Mouse (Mus musculus): Measurements from ENCODE around the gene Vmo1.
"Not testable (repeated sequence)": the region's sequence is repeated elsewhere in the genome, so short reads cannot be mapped to it uniquely, and the experiment has no call there.

The Vmo1 gene

GRCm38 (mm10) chr11:70514288-70514687, at the start of gene Vmo1:
Vmo1 (minus strand) TSS chr11:70514616.
- no peak for DNase-seq (ENCODE audit: low spot score in 2 of 2)

GRCm38 (mm10) chr11:70563470-70564275, 49.3 kb upstream of the Vmo1 start:
- DNase-seq (ENCODE audit: low spot score in 2 of 2): no peak

- DNase-seq (ENCODE audit: low spot score in 2 of 2): peak in 1 of 2 experiments; percentile 20
Measured at GRCm38 (mm10) chr11:70562995-70563469, 48.6 kb upstream of the Vmo1 start.

GRCm38 (mm10) chr11:70562287-70562994, 48.0 kb upstream of the Vmo1 start, which contains the start of gene Mink1:
Mink1 (plus strand) TSS chr11:70562881.
- peak; percentile 78 to 83 for DNase-seq (ENCODE audit: low spot score in 2 of 2)

- no peak for DNase-seq (ENCODE audit: low spot score in 2 of 2)
Measured at GRCm38 (mm10) chr11:70561937-70562286, 47.5 kb upstream of the Vmo1 start.

GRCm38 (mm10) chr11:70557545-70557944, 43.1 kb upstream of the Vmo1 start:
- DNase-seq (ENCODE audit: low spot score in 2 of 2): no peak

- no peak for DNase-seq (ENCODE audit: low spot score in 2 of 2)
Measured at GRCm38 (mm10) chr11:70553940-70554339, 39.5 kb upstream of the Vmo1 start.

GRCm38 (mm10) chr11:70551526-70551925, 37.1 kb upstream of the Vmo1 start:
- no peak for DNase-seq (ENCODE audit: low spot score in 2 of 2)

GRCm38 (mm10) chr11:70544496-70544895, 30.1 kb upstream of the Vmo1 start:
- DNase-seq (ENCODE audit: low spot score in 2 of 2): no peak

- DNase-seq (ENCODE audit: low spot score in 2 of 2): no peak
Measured at GRCm38 (mm10) chr11:70541415-70541814, 27.0 kb upstream of the Vmo1 start.

- DNase-seq (ENCODE audit: low spot score in 2 of 2): no peak
Measured at GRCm38 (mm10) chr11:70540928-70541327, 26.5 kb upstream of the Vmo1 start.

GRCm38 (mm10) chr11:70539877-70540587, 25.6 kb upstream of the Vmo1 start, which contains the start of gene Pld2:
Pld2 (plus strand) TSS chr11:70540064.
- peak; percentile 84 to 88 for DNase-seq (ENCODE audit: low spot score in 2 of 2)

- no peak for DNase-seq (ENCODE audit: low spot score in 2 of 2)
Measured at GRCm38 (mm10) chr11:70539423-70539822, 25.0 kb upstream of the Vmo1 start.

- no peak for DNase-seq (ENCODE audit: low spot score in 2 of 2)
Measured at GRCm38 (mm10) chr11:70532839-70533238, 18.4 kb upstream of the Vmo1 start, which contains the start of gene Gm40193. Gm40193 (minus strand) TSS chr11:70532939.

- DNase-seq (ENCODE audit: low spot score in 2 of 2): not testable (repeated sequence)
Measured at GRCm38 (mm10) chr11:70531065-70531464, 16.6 kb upstream of the Vmo1 start.

- DNase-seq (ENCODE audit: low spot score in 2 of 2): no peak
Measured at GRCm38 (mm10) chr11:70528610-70529009, 14.2 kb upstream of the Vmo1 start.

GRCm38 (mm10) chr11:70526211-70526610, 11.8 kb upstream of the Vmo1 start:
- no peak for DNase-seq (ENCODE audit: low spot score in 2 of 2)

- DNase-seq (ENCODE audit: low spot score in 2 of 2): no peak
Measured at GRCm38 (mm10) chr11:70525726-70526125, 11.3 kb upstream of the Vmo1 start.

GRCm38 (mm10) chr11:70525184-70525678, 10.8 kb upstream of the Vmo1 start, which contains the start of gene Psmb6:
Psmb6 (plus strand) TSS chr11:70525367.
- peak; percentile 79 to 87 for DNase-seq (ENCODE audit: low spot score in 2 of 2)

GRCm38 (mm10) chr11:70524782-70525181, 10.4 kb upstream of the Vmo1 start:
- DNase-seq (ENCODE audit: low spot score in 2 of 2): no peak

- not testable (repeated sequence) for DNase-seq (ENCODE audit: low spot score in 2 of 2)
Measured at GRCm38 (mm10) chr11:70523306-70523989, 9.0 kb upstream of the Vmo1 start.

All from urinary bladder, adult 18-20 months (tissue).